Mouse (Mus musculus): Measurements from ENCODE around the gene Msx1. TPM values are rescaled to one million over a fixed set of nuclear protein-coding genes. Genes with fewer than 3 reads are reported as not detected.
A peak's percentile ranks its signal among the peaks of the same experiment; 100 is the strongest.

The Msx1 gene
- total and polyA plus RNA-seq, 2 experiments: 0.05 to 0.28 TPM

GRCm38 (mm10) chr5:37856057-37856456 lies 31.7 kb upstream of the Msx1 start:
- Histone ChIP-seq H3K4me3 (ENCODE audit: insufficient read depth, low read depth, low read length) (no peak overlapping the region), H3K36me3 (ENCODE audit: control insufficient read depth, insufficient read depth, low read length) (no peaks in the 10 kb centered on the region), H3K9ac (ENCODE audit: low read depth, low read length) (no peak overlapping the region), H3K27ac (replicated peaks; ENCODE audit: insufficient read depth, low read depth, low read length) (no peak overlapping the region), H3K27me3 (ENCODE audit: control insufficient read depth, insufficient read depth, low read length) (no peaks in the 10 kb centered on the region), H3K79me2 (ENCODE audit: control insufficient read depth, insufficient read depth, low read length) (no peaks in the 10 kb centered on the region), H3K4me1 (ENCODE audit: control insufficient read depth, insufficient read depth, low read length) (peaks cover 19% of the 10 kb centered on the region)
- no peak for DNase-seq (ENCODE audit: extremely low read depth, low read depth, low spot score)
- TF ChIP-seq CTCF (IDR thresholded peaks at IDR 0.05; ENCODE audit: low read depth, low read length) (no peak), POLR2A (IDR thresholded peaks at IDR 0.05; ENCODE audit: extremely low read depth, insufficient read depth, low read length) (no peak)
- 52% methylated on average over 5 of the region's 5 CpGs for WGBS

- TF ChIP-seq POLR2A (IDR thresholded peaks at IDR 0.05; ENCODE audit: extremely low read depth, insufficient read depth, low read length) (no peak), CTCF (IDR thresholded peaks at IDR 0.05; ENCODE audit: low read depth, low read length) (no peak)
- H3K79me2 ChIP-seq (ENCODE audit: control insufficient read depth, insufficient read depth, low read length): no peaks in the 10 kb centered on the region
- 69% methylated on average over 6 of the region's 6 CpGs for WGBS
- no peak for DNase-seq (ENCODE audit: extremely low read depth, low read depth, low spot score)
- no peak overlapping the region for H3K27ac ChIP-seq (replicated peaks; ENCODE audit: insufficient read depth, low read depth, low read length)
- H3K9ac ChIP-seq (ENCODE audit: low read depth, low read length): no peak overlapping the region
- H3K4me1 ChIP-seq (ENCODE audit: control insufficient read depth, insufficient read depth, low read length): peaks cover 11% of the 10 kb centered on the region
- H3K36me3 ChIP-seq (ENCODE audit: control insufficient read depth, insufficient read depth, low read length): no peaks in the 10 kb centered on the region
- H3K4me3 ChIP-seq (ENCODE audit: insufficient read depth, low read depth, low read length): no peak overlapping the region
- no peaks in the 10 kb centered on the region for H3K27me3 ChIP-seq (ENCODE audit: control insufficient read depth, insufficient read depth, low read length)
Observed at GRCm38 (mm10) chr5:37854233-37854632, 29.9 kb upstream of the Msx1 start.

GRCm38 (mm10) chr5:37851305-37851982 lies 27.1 kb upstream of the Msx1 start:
- no peak overlapping the region for H3K4me3 ChIP-seq (ENCODE audit: insufficient read depth, low read depth, low read length)
- no peak overlapping the region for H3K27ac ChIP-seq (replicated peaks; ENCODE audit: insufficient read depth, low read depth, low read length)
- no peak overlapping the region for H3K9ac ChIP-seq (ENCODE audit: low read depth, low read length)
- no peaks in the 10 kb centered on the region for H3K79me2 ChIP-seq (ENCODE audit: control insufficient read depth, insufficient read depth, low read length)
- no peaks in the 10 kb centered on the region for H3K27me3 ChIP-seq (ENCODE audit: control insufficient read depth, insufficient read depth, low read length)
- no peak for TF ChIP-seq CTCF (IDR thresholded peaks at IDR 0.05; ENCODE audit: low read depth, low read length)
- no peak for TF ChIP-seq POLR2A (IDR thresholded peaks at IDR 0.05; ENCODE audit: extremely low read depth, insufficient read depth, low read length)
- no peak for DNase-seq (ENCODE audit: extremely low read depth, low read depth, low spot score)
- H3K36me3 ChIP-seq (ENCODE audit: control insufficient read depth, insufficient read depth, low read length): no peaks in the 10 kb centered on the region
- H3K4me1 ChIP-seq (ENCODE audit: control insufficient read depth, insufficient read depth, low read length): peaks cover 11% of the 10 kb centered on the region
- WGBS: 82% methylated on average over 15 of the region's 15 CpGs

- no peak for TF ChIP-seq CTCF (IDR thresholded peaks at IDR 0.05; ENCODE audit: low read depth, low read length)
- no peak for TF ChIP-seq POLR2A (IDR thresholded peaks at IDR 0.05; ENCODE audit: extremely low read depth, insufficient read depth, low read length)
- Histone ChIP-seq H3K36me3 (ENCODE audit: control insufficient read depth, insufficient read depth, low read length) (no peaks in the 10 kb centered on the region), H3K9ac (ENCODE audit: low read depth, low read length) (no peak overlapping the region), H3K4me3 (ENCODE audit: insufficient read depth, low read depth, low read length) (no peak overlapping the region), H3K4me1 (ENCODE audit: control insufficient read depth, insufficient read depth, low read length) (peaks cover 11% of the 10 kb centered on the region), H3K27me3 (ENCODE audit: control insufficient read depth, insufficient read depth, low read length) (no peaks in the 10 kb centered on the region), H3K27ac (replicated peaks; ENCODE audit: insufficient read depth, low read depth, low read length) (peak overlapping the region; percentile 14; the same call in 1 of the 2 replicates), H3K79me2 (ENCODE audit: control insufficient read depth, insufficient read depth, low read length) (no peaks in the 10 kb centered on the region)
- peak; percentile 63 for DNase-seq (ENCODE audit: extremely low read depth, low read depth, low spot score)
- WGBS: 21% methylated on average over 8 of the region's 8 CpGs
Observed at GRCm38 (mm10) chr5:37848991-37849719, 24.8 kb upstream of the Msx1 start.

- no peak for TF ChIP-seq CTCF (IDR thresholded peaks at IDR 0.05; ENCODE audit: low read depth, low read length)
- TF ChIP-seq POLR2A (IDR thresholded peaks at IDR 0.05; ENCODE audit: extremely low read depth, insufficient read depth, low read length): no peak
- WGBS: 38% methylated on average over 3 of the region's 3 CpGs
- H3K36me3 ChIP-seq (ENCODE audit: control insufficient read depth, insufficient read depth, low read length): no peaks in the 10 kb centered on the region
- H3K79me2 ChIP-seq (ENCODE audit: control insufficient read depth, insufficient read depth, low read length): no peaks in the 10 kb centered on the region
- no peak overlapping the region for H3K4me3 ChIP-seq (ENCODE audit: insufficient read depth, low read depth, low read length)
- H3K9ac ChIP-seq (ENCODE audit: low read depth, low read length): no peak overlapping the region
- H3K27me3 ChIP-seq (ENCODE audit: control insufficient read depth, insufficient read depth, low read length): peaks cover 9% of the 10 kb centered on the region; the same call in 1 of the 2 replicates
- DNase-seq (ENCODE audit: extremely low read depth, low read depth, low spot score): no peak
- H3K27ac ChIP-seq (replicated peaks; ENCODE audit: insufficient read depth, low read depth, low read length): no peak overlapping the region
- no peaks in the 10 kb centered on the region for H3K4me1 ChIP-seq (ENCODE audit: control insufficient read depth, insufficient read depth, low read length)
Observed at GRCm38 (mm10) chr5:37836267-37836646, 11.9 kb upstream of the Msx1 start.

Measured in liver, adult 2 months (tissue).